Mouse (Mus musculus): ENCODE results near the gene Ap5m1. TPM values are rescaled to one million over a fixed set of nuclear protein-coding genes. Genes with fewer than 3 reads are reported as not detected.
A peak's percentile ranks its signal among the peaks of the same experiment; 100 is the strongest.
"Not testable (repeated sequence)": the region's sequence is repeated elsewhere in the genome, so short reads cannot be mapped to it uniquely, and the experiment has no call there.

The Ap5m1 gene
- total RNA-seq (2015; ENCODE audit: low replicate concordance), result 18.2 and 20.8 TPM in 2 replicates
- total RNA-seq (2017; ENCODE audit: low replicate concordance), result 13.9 and 18.5 TPM in 2 replicates

GRCm38 (mm10) chr14:49065529-49066273, at the start of gene Ap5m1:
Ap5m1 (plus strand) TSS chr14:49066097.
- ATAC-seq (replicated peaks; ENCODE audit: low FRiP score, poor library complexity, severe bottlenecking), result peak; percentile 41

GRCm38 (mm10) chr14:49019765-49020164, 46.1 kb upstream of the Ap5m1 start:
- ATAC-seq (replicated peaks; ENCODE audit: low FRiP score, poor library complexity, severe bottlenecking), result no peak

GRCm38 (mm10) chr14:49027040-49027778, 38.7 kb upstream of the Ap5m1 start:
- ATAC-seq (replicated peaks; ENCODE audit: low FRiP score, poor library complexity, severe bottlenecking), result no peak

- no peak for ATAC-seq (replicated peaks; ENCODE audit: low FRiP score, poor library complexity, severe bottlenecking)
Measured at GRCm38 (mm10) chr14:49027779-49028368, 38.0 kb upstream of the Ap5m1 start.

GRCm38 (mm10) chr14:49028991-49029390, 36.9 kb upstream of the Ap5m1 start:
- no peak for ATAC-seq (replicated peaks; ENCODE audit: low FRiP score, poor library complexity, severe bottlenecking)

GRCm38 (mm10) chr14:49045610-49046009, 20.3 kb upstream of the Ap5m1 start:
- no peak for ATAC-seq (replicated peaks; ENCODE audit: low FRiP score, poor library complexity, severe bottlenecking)

GRCm38 (mm10) chr14:49049492-49049891, 16.4 kb upstream of the Ap5m1 start:
- no peak for ATAC-seq (replicated peaks; ENCODE audit: low FRiP score, poor library complexity, severe bottlenecking)

GRCm38 (mm10) chr14:49063838-49064237, 2.1 kb upstream of the Ap5m1 start:
- ATAC-seq (replicated peaks; ENCODE audit: low FRiP score, poor library complexity, severe bottlenecking), result no peak

GRCm38 (mm10) chr14:49066274-49066823, 452 bp downstream of the Ap5m1 start, which contains the start of gene Exoc5:
Exoc5 (minus strand) TSS chr14:49066653.
- peak; percentile 95 for ATAC-seq (replicated peaks; ENCODE audit: low FRiP score, poor library complexity, severe bottlenecking)

- ATAC-seq (replicated peaks; ENCODE audit: low FRiP score, poor library complexity, severe bottlenecking), result no peak
Measured at GRCm38 (mm10) chr14:49072837-49073236, 6.9 kb downstream of the Ap5m1 start.

- no peak for ATAC-seq (replicated peaks; ENCODE audit: low FRiP score, poor library complexity, severe bottlenecking)
Measured at GRCm38 (mm10) chr14:49073896-49074295, 8.0 kb downstream of the Ap5m1 start.

- no peak for ATAC-seq (replicated peaks; ENCODE audit: low FRiP score, poor library complexity, severe bottlenecking)
Measured at GRCm38 (mm10) chr14:49074361-49074760, 8.5 kb downstream of the Ap5m1 start.

- no peak for ATAC-seq (replicated peaks; ENCODE audit: low FRiP score, poor library complexity, severe bottlenecking)
Measured at GRCm38 (mm10) chr14:49078820-49079219, 12.9 kb downstream of the Ap5m1 start.

GRCm38 (mm10) chr14:49086522-49086921, 20.6 kb downstream of the Ap5m1 start:
- no peak for ATAC-seq (replicated peaks; ENCODE audit: low FRiP score, poor library complexity, severe bottlenecking)

- no peak for ATAC-seq (replicated peaks; ENCODE audit: low FRiP score, poor library complexity, severe bottlenecking)
Measured at GRCm38 (mm10) chr14:49088155-49089048, 22.5 kb downstream of the Ap5m1 start.

- ATAC-seq (replicated peaks; ENCODE audit: low FRiP score, poor library complexity, severe bottlenecking), result no peak
Measured at GRCm38 (mm10) chr14:49089461-49090058, 23.7 kb downstream of the Ap5m1 start.

GRCm38 (mm10) chr14:49090102-49090501, 24.2 kb downstream of the Ap5m1 start:
- no peak for ATAC-seq (replicated peaks; ENCODE audit: low FRiP score, poor library complexity, severe bottlenecking)

GRCm38 (mm10) chr14:49091277-49091676, 25.4 kb downstream of the Ap5m1 start:
- no peak for ATAC-seq (replicated peaks; ENCODE audit: low FRiP score, poor library complexity, severe bottlenecking)

- not testable (repeated sequence) for ATAC-seq (replicated peaks; ENCODE audit: low FRiP score, poor library complexity, severe bottlenecking)
Measured at GRCm38 (mm10) chr14:49091755-49092154, 25.9 kb downstream of the Ap5m1 start.

Data from erythroblast, adult 5-6 weeks (primary cell).